Mouse (Mus musculus) cerebral cortex, adult 2 months (tissue): Measurements from ENCODE around the gene Tlcd2.

ENCODE experiments used
- WGBS: fragments of 180-500 bp; shearing (Covaris S2); methylation state at CpG from one replicate; pipeline ENCODE4 v1.1.7; 2018; 5-methylcytosine and 5-hydroxymethylcytosine counted together

Gene Tlcd2

DNA sequence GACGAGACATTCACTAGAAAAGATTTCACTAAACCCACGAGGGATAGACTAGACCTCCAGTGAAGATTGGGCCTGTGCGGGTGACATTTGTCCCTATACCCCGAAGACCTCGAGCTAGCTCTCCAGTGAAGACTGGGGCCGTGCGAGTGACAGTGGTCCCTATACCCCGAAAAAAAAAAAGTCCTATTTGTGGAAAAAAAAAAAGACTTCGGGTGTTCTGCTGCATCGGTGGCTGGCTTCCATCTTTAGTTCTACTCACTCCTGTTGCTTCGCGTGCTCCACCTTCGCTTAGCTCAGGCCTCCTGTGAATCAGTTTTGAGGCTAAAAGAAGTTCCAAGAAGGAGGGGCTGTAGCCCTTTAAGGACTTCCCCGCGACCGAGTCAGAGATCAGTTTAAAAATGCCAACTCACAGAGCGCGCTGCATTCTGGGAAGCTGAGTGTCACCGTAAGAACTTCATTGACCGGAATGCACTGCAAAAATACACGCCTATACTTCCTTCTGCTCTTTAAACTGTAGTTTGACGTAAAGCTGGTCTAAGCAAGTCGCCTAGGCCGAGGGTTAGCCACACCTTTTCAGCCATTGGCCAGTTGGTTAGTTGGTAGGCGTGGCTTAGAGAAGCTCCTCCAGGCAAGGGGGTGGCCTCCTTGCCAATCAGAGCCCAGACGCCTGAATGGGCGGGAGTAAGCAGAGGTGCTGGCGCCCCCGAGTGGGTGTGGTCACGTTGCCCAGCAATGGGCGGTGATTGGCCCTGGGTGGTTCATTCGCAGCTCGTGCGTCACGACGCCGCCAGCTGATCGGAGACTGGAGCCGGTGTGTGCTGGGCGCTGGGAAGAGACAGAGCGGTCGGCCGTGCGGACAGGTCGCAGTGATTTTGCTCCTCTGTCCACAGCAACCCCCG is at the start of gene Tlcd2:
Gene Tlcd2, plus strand, starts transcription at position 872 of the 899 bp plus-strand sequence.
- WGBS, result under 1% methylated on average over 46 of the region's 46 CpGs

DNA sequence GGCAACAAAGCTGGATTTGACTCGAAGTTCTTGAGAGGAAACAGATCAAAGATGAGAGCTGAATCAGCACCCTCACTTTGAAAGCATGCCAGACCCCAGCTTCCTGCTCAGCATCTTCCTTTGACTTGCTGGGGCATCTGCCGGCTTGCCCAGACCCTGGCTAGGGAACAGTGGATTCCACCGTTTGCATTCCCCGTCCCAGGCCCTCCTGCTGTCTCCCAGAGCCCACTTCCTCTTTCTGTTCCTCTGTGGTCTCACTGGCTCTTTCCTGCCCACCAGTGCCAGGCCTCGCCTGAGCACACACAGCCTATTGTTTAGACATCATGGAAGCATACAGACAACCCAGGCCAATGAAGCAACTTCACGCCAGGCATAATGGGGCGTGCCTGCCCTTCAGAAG is 46.4 kb upstream of the Tlcd2 start:
- 43% methylated on average over 7 of the region's 7 CpGs for WGBS

DNA sequence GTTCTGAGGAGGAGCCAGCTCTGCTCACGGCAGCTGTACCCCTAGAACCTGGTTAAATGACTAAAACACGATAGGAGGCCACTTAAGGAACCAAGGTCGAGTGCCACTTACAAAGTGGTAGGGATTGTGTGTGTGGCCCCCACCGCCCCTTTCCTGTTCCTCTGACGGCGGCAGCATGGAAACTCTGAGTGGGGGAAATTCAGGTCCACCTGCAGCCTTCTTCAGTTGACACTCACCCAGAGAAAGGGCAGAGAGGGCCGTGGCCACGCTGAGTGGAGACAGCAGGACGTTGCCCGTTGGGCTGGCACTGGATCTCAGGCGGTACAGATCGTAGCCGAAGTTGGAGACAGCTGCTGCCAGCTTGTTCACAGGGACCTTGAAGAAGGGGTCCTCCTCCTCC is 45.5 kb upstream of the Tlcd2 start:
- 88% methylated on average over 13 of the region's 13 CpGs for WGBS

DNA sequence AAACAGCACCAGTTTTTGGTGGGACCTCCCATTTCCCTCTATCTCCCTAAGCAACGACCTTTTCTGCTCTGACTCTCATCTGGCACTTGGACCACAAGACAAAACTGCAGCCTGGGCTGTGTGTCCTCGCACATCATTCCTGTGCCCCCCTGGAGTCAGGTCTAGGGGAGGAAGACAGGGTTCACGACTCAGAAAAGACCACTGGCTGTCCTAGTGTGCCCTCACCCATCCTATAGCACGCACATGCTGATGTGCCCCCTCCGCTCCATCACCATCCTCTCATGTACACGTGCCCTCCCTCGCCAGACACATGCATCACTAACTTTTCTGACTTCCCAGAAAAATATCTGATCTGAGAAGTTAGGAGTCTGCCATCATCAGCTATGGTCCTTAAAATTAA is 41.5 kb upstream of the Tlcd2 start:
- WGBS, result 88% methylated on average over 7 of the region's 7 CpGs

DNA sequence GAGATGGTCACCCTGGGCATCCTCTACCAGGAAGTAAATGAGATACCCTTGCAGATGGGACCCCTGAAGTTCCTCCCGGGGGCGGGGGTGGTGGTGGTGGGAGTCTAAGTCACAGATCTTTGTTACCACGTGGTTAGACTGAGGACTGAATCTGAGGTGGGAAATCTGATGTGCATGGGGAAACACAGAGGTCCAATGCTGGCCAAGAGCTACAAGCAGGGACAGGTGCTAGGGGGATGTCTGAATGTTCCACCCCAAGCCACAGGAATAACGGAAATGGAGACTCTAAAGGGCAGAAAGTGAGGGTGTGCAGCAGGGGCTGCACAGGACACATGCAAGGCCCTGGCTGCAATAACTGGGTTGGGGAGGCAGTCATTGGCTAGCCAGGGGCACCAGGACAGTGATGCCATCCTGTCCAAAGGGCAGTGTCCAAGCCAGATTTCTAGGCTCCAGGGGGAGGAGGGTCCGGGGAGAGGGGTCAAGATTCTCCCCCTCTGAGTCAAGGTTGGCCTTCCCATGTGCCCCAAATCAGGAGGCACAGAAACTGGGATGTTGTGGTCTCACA is 40.6 kb upstream of the Tlcd2 start:
- WGBS, result 62% methylated on average over 5 of the region's 5 CpGs

DNA sequence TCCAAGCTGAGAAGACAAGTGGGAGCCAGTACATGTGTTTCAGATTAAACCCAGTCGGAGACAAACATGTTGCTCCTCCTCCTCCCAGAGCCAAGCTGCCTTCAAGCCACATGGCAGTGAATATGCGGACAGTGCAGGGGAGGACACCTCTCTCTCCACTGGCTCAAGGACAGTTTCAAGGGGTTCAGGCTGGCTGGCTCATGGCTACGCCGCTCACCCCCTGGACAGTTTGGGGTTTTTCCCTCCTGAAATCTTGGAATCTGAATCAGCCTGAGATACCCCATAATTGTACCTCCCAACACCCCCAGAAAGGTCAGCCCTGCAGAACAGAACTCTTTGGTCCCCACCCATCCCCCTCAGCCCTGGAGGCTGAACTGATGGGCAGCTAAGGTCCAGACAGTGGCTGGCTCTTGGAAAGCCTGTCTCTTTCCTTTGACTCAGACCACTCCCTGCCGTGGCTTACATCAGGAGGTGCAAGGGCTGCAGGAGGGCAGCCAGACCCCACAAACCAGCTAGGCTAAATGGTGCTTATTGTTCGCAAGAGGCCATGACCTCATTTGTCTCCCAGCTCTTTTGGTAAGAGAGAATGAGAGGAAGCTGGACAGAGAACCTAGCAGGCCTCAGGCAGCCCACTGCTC is 40.0 kb upstream of the Tlcd2 start:
- WGBS, result 60% methylated on average over 6 of the region's 6 CpGs

DNA sequence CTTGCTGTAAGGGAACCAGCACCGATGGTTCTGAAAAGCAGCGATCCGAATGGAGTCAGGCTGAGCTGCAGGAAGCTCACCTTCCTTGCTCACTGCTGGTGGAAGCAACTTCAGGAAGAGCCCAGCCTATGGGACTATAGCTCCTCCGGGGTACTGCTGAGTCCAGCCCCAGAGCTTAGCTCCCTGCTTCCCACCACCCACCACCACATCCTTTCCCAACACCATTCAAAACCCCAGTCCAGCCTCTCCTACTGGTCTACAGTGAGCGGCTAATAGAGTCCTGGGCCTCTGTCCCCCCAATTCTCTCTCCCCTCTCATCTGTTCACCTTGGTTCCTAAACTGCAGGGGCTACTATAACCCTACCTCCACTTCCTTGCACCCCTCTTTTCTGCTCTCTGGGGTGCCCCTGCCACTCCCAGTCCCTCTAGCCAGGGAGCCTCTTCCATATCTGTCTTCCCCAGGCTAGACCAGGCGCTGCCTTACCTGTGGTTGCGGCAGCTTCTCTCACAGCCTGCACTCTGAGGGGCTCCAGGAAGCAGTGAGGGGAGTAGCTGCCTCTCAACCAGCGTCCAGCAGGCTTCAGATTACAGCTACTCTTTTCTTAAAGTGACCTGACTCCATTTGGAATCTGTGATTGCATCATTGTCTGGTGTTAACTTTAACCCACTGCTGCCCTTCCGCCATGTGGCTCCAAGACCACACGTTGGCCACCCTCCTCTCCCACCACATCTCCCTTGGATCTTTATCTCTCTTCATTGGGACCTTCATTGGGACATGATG is 39.3 kb upstream of the Tlcd2 start, which contains the start of gene Serpinf1:
Gene Serpinf1, minus strand, starts transcription at position 689 of the 780 bp plus-strand sequence.
- 74% methylated on average over 10 of the region's 10 CpGs for WGBS

DNA sequence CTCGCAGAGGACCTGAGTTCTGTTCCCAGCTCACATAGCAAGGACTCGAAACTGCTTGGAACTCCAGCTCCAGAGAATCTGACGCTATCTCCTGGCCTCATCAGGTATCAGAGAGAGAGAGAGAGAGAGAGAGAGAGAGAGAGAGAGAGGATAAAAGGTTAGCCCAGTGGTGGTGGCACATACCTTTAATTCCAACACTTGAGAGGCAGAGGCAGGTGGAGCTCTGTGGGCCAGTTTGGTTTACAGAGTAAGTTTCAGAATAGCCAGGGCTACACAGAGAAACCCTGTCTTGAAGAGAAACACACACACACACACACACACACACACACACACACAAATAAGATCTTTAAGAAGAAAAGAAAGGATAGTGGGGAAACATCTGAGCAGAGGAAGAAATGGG is 38.4 kb upstream of the Tlcd2 start:
- WGBS, result 99% methylated on average over 3 of the region's 3 CpGs

DNA sequence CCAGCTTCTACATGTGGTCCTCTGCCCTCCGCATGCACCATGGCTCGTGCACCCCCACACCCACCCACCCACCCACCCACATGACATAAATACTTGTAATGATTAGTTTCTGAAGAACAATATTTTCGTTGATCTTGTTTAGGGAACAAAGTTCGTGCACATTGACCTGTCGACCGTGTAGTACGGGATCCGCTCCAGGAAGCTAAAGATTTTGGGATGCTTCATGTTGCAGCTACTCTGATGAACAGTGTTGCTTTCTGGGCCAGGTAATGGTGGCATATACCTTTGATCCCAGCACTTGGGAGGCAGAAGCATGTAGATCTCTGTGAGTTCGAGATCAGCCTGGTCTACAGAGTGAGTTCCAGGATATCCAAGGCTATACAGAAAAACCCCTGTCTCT is 37.5 kb upstream of the Tlcd2 start:
- WGBS, result 95% methylated on average over 9 of the region's 9 CpGs

DNA sequence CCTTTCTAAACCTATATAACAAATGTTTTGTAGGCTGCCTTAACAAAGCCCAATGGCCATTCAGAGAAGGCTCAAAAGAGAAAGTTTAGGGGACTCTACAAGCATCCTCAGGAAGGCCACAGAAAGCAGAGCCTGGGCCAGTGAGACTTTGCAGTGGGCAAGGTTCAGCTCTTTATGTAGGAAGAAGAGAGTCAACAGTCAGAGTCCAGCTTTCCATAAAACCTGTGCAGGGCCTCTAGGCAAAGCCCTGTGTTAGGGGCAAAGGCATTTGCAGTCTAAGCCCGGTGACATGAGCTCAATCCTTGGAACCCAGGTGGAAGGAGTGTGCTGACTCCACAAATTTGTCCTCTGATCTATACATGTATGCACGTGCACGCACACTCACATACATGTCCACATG is 37.1 kb upstream of the Tlcd2 start:
- 94% methylated on average over 3 of the region's 3 CpGs for WGBS

DNA sequence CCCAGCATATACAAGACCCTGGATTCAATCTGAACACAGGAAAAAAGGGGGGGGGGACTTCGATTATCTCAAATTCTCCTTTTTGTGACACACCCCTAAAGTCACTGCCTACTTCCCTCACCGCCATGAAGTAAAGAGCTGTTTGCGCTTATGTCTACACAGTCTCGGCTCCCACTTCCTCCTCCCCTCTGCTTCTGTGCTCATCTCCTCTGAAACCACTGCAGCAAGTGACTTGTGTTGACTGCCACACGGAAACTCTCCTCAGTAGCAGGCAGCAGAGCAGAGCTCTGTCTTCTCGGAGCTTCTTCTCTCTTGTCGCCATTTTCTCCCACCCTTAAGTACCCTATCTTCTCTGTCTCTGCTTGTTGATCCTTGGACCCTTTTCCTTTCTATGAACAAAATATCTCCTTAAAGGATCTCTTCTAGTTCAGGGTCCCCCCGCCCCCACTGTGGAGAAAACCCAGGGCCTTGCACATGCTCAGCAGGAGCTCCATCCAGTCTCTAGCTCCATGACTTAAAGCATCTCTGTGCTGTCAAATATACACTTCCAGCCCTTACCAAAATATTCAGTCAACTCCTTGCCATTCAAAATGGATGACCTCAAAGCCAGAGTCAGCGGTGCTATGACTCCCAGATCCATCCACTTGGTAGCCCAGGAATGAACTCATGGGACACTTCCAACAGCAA is 32.4 kb upstream of the Tlcd2 start:
- 87% methylated on average over 9 of the region's 9 CpGs for WGBS

DNA sequence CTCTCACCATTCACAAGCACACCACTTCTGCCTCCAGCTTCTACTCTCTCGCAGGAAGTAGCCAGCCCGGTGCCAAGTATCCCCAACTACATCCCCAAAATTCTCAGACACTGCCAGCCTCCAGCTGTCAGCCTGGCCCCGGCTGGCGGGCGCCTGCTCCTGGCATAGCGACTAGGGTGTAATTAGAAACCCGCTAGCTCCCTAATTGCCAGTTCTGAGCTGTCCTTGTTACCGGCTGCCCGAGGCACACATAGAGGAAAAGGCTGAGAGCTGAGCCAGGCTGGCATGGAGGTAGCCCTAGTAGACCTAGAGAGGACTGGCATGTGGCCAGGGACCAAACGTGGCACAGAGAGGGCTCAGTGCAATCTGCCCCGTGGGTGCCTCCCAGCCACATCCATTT is 30.2 kb upstream of the Tlcd2 start:
- WGBS, result 24% methylated on average over 11 of the region's 11 CpGs

DNA sequence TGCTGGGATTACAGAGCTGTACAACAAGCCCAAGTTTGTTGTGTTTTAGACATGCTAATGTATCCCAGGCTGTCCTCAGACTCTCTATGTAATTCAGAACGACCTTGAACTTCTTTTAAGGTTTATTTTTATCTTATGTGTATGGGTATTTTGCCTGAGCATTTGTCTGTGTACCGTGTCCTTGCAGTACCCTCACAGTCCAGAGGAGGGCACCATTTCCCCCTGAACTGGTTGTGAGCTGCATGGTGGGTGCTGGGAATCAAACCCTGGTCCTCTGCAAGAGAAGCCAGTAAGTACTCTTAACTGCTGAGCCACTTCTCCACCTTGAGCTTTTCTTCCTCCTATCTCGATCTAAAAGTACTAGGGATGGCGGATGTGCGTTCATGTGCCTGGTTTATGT is 27.4 kb upstream of the Tlcd2 start:
- WGBS, result 87% methylated on average over 5 of the region's 5 CpGs

DNA sequence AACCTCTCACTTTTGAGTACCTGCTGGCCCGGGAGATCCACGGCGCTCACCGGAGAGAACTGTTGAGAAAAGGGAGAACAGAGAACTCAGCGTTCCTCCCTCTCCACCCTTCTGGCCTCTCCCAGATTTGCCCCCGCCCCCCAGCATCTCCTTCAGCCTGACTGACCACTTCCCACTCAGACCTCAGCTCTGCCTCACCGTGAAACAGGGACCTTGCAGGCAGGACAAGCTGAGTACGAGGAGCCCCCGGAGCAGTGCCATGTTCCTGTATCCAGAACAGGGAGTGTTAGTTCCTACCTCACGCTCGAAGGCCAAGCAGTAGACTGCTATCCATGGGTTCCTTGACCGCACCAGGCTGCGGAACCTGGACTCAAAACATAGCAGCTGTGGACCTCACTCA is 23.3 kb upstream of the Tlcd2 start:
- WGBS, result 87% methylated on average over 13 of the region's 13 CpGs

DNA sequence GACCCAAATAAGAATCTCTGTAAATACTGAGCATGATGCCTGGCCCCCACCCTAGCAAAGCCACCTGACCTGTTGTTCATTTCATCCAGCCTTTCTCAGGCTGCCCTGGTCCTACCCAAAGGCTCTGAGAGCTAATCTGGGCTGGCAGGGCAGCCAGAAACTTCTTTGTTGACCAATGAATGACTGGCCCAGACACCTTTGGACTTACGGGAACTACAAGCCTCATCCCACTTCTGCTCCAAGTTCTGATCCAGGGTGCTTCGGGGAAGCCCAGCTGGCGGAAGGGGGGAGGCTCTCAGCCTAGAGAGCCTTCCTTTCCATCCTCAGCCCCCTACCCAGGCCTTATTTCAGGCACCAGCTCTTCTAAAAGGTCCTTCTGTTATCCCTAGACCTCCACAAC is 22.7 kb upstream of the Tlcd2 start:
- WGBS, result 93% methylated on average over 3 of the region's 3 CpGs

DNA sequence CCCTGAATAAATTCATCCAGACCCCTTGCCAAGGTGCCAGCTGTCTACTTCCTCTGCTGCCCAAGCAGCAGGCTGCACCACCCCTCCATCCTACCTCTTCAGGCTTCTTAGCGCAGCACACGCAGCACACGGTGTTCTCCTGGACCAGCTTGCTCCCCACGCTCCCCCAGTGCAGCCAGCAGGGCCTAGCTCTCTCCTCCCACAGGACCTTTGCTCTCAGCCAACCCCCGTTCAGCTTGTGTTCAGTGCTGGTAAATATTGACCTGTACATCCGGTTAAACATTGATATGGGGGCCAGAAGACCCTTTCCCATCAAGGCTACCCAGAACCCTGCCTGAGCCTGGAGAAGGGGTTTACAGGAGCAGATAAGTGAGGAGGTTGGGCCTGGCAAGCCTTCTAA is 22.2 kb upstream of the Tlcd2 start, which contains the start of gene Serpinf2:
Gene Serpinf2, minus strand, starts transcription at position 229 of the 400 bp plus-strand sequence.
- 83% methylated on average over 6 of the region's 6 CpGs for WGBS

DNA sequence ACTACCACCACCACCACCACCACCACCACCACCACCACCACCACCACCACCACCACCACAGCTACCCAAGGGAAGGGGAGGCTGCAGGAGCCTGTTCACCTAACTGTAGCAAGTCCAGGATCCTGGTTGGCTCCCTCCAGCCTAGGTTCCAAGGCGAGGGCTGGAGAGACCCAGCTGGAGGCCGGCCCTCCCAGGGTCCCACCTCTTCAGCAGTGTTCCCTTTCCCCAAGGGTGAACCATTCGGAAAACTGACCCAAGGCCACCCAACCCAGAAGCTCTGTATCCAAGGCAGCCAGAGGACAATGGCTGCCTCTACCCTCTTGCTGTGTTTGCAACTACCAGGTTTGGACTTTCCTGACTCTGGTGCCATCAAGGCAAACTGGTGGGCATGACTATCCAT is 21.6 kb upstream of the Tlcd2 start:
- 97% methylated on average over 3 of the region's 3 CpGs for WGBS

DNA sequence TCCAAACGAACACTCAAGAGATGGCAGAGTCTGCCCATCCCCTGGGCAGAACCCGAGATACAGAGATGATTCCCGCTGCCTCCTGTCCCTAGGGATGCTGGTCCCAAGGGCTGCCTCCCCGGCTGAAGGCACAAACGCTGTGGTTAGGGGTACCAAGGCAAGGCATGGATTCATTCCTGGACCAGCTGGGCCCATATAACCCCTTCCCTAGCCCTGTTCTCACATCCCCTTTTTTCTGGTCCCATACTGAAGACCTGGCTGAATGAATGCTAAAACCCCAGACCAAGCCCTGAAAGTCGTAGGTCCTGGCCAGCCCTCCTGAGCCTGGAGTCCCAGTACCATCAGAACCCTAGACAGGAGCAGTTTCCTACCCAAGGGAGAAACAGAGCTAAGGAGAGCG is 20.5 kb upstream of the Tlcd2 start:
- 89% methylated on average over 7 of the region's 7 CpGs for WGBS

DNA sequence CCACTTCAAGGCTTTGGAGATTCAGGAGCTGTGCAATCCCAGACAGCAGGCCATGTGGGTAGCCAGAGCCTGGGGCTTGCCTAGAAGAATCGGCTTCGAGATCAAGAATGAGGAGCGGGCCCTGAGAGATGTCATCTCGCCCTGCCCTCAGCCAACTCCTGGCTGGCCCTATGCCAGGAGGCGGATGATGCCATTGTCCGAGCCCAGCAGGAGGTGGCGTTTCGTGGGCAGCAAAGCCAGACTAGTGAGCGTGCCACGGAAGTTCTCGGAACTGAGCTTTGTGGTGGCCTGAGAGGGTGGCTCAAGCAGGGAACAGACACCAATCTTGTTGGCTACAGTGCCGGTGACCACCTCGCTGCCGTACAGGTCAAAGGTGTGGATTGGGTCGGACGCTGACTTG is 19.9 kb upstream of the Tlcd2 start:
- WGBS, result 49% methylated on average over 16 of the region's 16 CpGs

DNA sequence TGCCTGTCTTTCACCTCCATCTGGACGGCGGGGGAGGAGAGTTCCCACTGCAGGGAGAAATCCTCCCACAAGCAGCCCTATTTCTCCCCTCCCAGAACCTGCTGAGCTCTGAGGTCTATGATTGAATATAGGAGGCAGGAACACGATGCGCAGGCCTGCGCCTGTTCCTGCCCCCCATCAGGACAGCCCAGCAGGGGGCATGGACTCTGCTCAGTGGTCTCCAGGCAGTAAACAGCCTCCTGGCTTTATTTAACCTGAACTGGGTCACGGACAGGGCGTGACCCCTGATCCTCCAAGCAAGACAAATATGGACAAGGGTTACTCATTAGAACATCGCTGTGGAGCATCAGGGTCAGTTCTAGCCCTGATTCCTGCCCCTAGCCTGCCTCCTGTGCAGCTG is 17.8 kb upstream of the Tlcd2 start:
- WGBS, result 72% methylated on average over 8 of the region's 8 CpGs

DNA sequence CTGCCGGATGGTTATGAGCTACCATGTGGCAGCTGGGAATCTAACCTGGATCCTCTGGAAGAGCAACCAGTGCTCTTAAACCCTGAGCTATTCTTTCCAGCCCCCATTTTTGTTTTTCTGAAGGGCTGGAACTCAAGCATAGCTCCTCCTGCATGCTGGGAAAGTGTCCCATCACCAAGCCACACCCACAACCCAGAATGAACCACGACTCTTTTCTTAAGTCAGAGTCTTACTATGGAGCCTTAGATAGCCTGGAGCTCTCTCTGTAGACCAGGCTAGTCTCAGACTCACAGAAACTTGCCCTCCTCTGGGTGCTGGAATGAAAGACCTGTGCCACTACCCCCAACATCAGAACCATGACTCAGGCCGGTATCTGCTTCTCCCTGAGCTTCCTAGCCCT is 12.9 kb upstream of the Tlcd2 start:
- 81% methylated on average over 3 of the region's 3 CpGs for WGBS
